Mouse (Mus musculus) midbrain, postnatal 0 days (tissue): ENCODE results near the gene Tbc1d10b. TPM values are rescaled to one million over a fixed set of nuclear protein-coding genes. Genes with fewer than 3 reads are reported as not detected.

Source experiments
- ATAC-seq: fragments of 200-750 bp; cut with Nextera tagmentation; 2 replicates; pipeline ENCODE4 v1.8.0; 2017; ENCODE audit warnings: moderate number of reproducible peaks, mild to moderate bottlenecking, moderate TSS enrichment, moderate library complexity; ENCODE audit not compliant: low FRiP score
- DNase-seq: peaks from one replicate; pipeline ENCODE4 v3.0.0-alpha.2; 2015; ENCODE audit warnings: low spot score
- H3K27ac ChIP-seq: fragments of 300-500 bp; sonication (generic); 2 replicates; pipeline ENCODE4 v1.5.1; 2014; ENCODE audit warnings: low read depth, mild to moderate bottlenecking, low read length, mixed read lengths
- H3K27me3 ChIP-seq: fragments of 300-500 bp; sonication (generic); 2 replicates; pipeline ENCODE4 v1.6.1; 2014; ENCODE audit warnings: low read length, control low read depth, mixed read lengths; ENCODE audit not compliant: insufficient read depth
- H3K36me3 ChIP-seq: fragments of 300-500 bp; sonication (generic); 2 replicates; pipeline ENCODE4 v1.6.1; 2014; ENCODE audit warnings: low read length, control low read depth, mixed read lengths; ENCODE audit not compliant: insufficient read depth
- H3K4me1 ChIP-seq: fragments of 300-500 bp; sonication (generic); 2 replicates; pipeline ENCODE4 v1.6.1; 2014; ENCODE audit warnings: mild to moderate bottlenecking, control low read depth, antibody characterized with exemption, low read length, mixed read lengths; ENCODE audit not compliant: insufficient read depth
- H3K4me2 ChIP-seq: fragments of 300-500 bp; sonication (generic); 2 replicates; pipeline ENCODE4 v1.6.1; 2014; ENCODE audit warnings: low read depth, mild to moderate bottlenecking, low read length, mixed read lengths; ENCODE audit not compliant: poor library complexity, severe bottlenecking
- H3K4me3 ChIP-seq: fragments of 300-500 bp; sonication (generic); 2 replicates; pipeline ENCODE4 v1.5.1; 2014; ENCODE audit warnings: low read depth, mild to moderate bottlenecking, low read length, moderate library complexity
- H3K9ac ChIP-seq: fragments of 300-500 bp; sonication (generic); replicated peaks from 2 replicates; pipeline ENCODE4 v1.6.1; 2014; ENCODE audit warnings: mild to moderate bottlenecking, low read length, moderate library complexity, mixed read lengths; ENCODE audit not compliant: poor library complexity, severe bottlenecking
- H3K9me3 ChIP-seq: fragments of 300-500 bp; sonication (generic); 2 replicates; pipeline ENCODE4 v1.6.1; 2016; ENCODE audit warnings: low read length, control low read depth
- CTCF ChIP-seq: IDR thresholded peaks from 2 replicates; pipeline ENCODE4 v1.5.1; 2016; ENCODE audit warnings: antibody characterized with exemption, mild to moderate bottlenecking
- WGBS: fragments of 180-500 bp; shearing (Covaris S2); extraction: QIAGEN DNeasy Blood & Tissue Kit; methylation state at CpG from one replicate; pipeline ENCODE4 v1.1.7; 2014; 5-methylcytosine and 5-hydroxymethylcytosine counted together
- polyA plus RNA-seq: library from polyadenylated mRNA; unstranded; fragments of >200 nt; fragmentation: Nextera tagmentation; extraction: Ambion mirVana; gene quantifications from 2 replicates; pipeline ENCODE4 v1.2.1, GENCODE M21; 2015
- total RNA-seq: library from RNA; depleted of rRNA; stranded (reverse); fragments of >200 nt; gene quantifications from 2 replicates; pipeline ENCODE4 v1.2.3, GENCODE M21; 2014

Tbc1d10b gene
- total and polyA plus RNA-seq, 2 experiments from 2014 or later, result 28.7 to 72.3 TPM

- no peak for TF ChIP-seq CTCF
- Histone ChIP-seq H3K36me3 (no peaks in the 10 kb centered on the region), H3K4me1 (no peaks in the 10 kb centered on the region), H3K27me3 (no peaks in the 10 kb centered on the region), H3K27ac (no peak overlapping the region), H3K4me2 (no peak overlapping the region), H3K4me3 (no peak overlapping the region), H3K9me3 (no peaks in the 10 kb centered on the region), H3K9ac (no peak overlapping the region)
- DNase-seq (no peak), ATAC-seq (no peak)
- 67% methylated on average over 2 of the region's 2 CpGs for WGBS
Measured at GRCm38 (mm10) chr7:127180783-127181182, 27.5 kb downstream of the Tbc1d10b start.

GRCm38 (mm10) chr7:127176937-127177336 is 31.3 kb downstream of the Tbc1d10b start:
- no peak for ATAC-seq
- DNase-seq, result no peak
- H3K27ac ChIP-seq, result no peak overlapping the region
- H3K36me3 ChIP-seq, result no peaks in the 10 kb centered on the region
- no peaks in the 10 kb centered on the region for H3K4me1 ChIP-seq
- H3K4me2 ChIP-seq, result no peak overlapping the region
- WGBS, result 81% methylated on average over 4 of the region's 4 CpGs
- H3K9me3 ChIP-seq, result no peaks in the 10 kb centered on the region
- no peak overlapping the region for H3K4me3 ChIP-seq
- no peak overlapping the region for H3K9ac ChIP-seq
- no peaks in the 10 kb centered on the region for H3K27me3 ChIP-seq
- no peak for TF ChIP-seq CTCF

GRCm38 (mm10) chr7:127166501-127166900 is 41.8 kb downstream of the Tbc1d10b start:
- Histone ChIP-seq H3K4me2 (no peak overlapping the region), H3K4me1 (no peaks in the 10 kb centered on the region), H3K4me3 (no peak overlapping the region), H3K27me3 (no peaks in the 10 kb centered on the region), H3K9me3 (no peaks in the 10 kb centered on the region), H3K27ac (no peak overlapping the region), H3K9ac (no peak overlapping the region), H3K36me3 (no peaks in the 10 kb centered on the region)
- no peak for TF ChIP-seq CTCF
- ATAC-seq, result no peak
- 79% methylated on average over 5 of the region's 5 CpGs for WGBS
- no peak for DNase-seq

GRCm38 (mm10) chr7:127165607-127166493 is 42.4 kb downstream of the Tbc1d10b start:
- TF ChIP-seq CTCF, result no peak
- Histone ChIP-seq H3K27me3 (no peaks in the 10 kb centered on the region), H3K36me3 (no peaks in the 10 kb centered on the region), H3K9me3 (no peaks in the 10 kb centered on the region), H3K4me2 (no peak overlapping the region), H3K27ac (no peak overlapping the region), H3K4me1 (no peaks in the 10 kb centered on the region), H3K9ac (no peak overlapping the region), H3K4me3 (no peak overlapping the region)
- ATAC-seq (no peak), DNase-seq (no peak)
- WGBS, result 82% methylated on average over 12 of the region's 12 CpGs

- WGBS, result 80% methylated on average over 4 of the region's 4 CpGs
- H3K4me3 ChIP-seq, result no peak overlapping the region
- no peak for ATAC-seq
- no peaks in the 10 kb centered on the region for H3K4me1 ChIP-seq
- H3K27me3 ChIP-seq, result no peaks in the 10 kb centered on the region
- H3K9ac ChIP-seq, result no peak overlapping the region
- no peak for DNase-seq
- H3K27ac ChIP-seq, result no peak overlapping the region
- no peaks in the 10 kb centered on the region for H3K9me3 ChIP-seq
- no peak for TF ChIP-seq CTCF
- H3K36me3 ChIP-seq, result no peaks in the 10 kb centered on the region
- no peak overlapping the region for H3K4me2 ChIP-seq
Measured at GRCm38 (mm10) chr7:127164002-127164401, 44.3 kb downstream of the Tbc1d10b start.

GRCm38 (mm10) chr7:127162546-127162945 is 45.7 kb downstream of the Tbc1d10b start:
- no peak for DNase-seq
- H3K4me2 ChIP-seq, result no peak overlapping the region
- H3K27ac ChIP-seq, result no peak overlapping the region
- H3K4me1 ChIP-seq, result no peaks in the 10 kb centered on the region
- no peaks in the 10 kb centered on the region for H3K27me3 ChIP-seq
- H3K4me3 ChIP-seq, result no peak overlapping the region
- H3K9me3 ChIP-seq, result no peaks in the 10 kb centered on the region
- no peak for TF ChIP-seq CTCF
- no peaks in the 10 kb centered on the region for H3K36me3 ChIP-seq
- no peak overlapping the region for H3K9ac ChIP-seq
- WGBS, result 90% methylated on average over 5 of the region's 5 CpGs
- ATAC-seq, result no peak
